Mouse (Mus musculus) embryo, embryonic 11 days (tissue): ENCODE results near the gene Syne3.

Experiments
- DNase-seq: peaks from one replicate; pipeline ENCODE4 v3.0.0-alpha.2; 2015

Syne3 gene

GRCm38 (mm10) chr12:105025271-105025946 lies 15.8 kb upstream of the Syne3 start:
- DNase-seq: peak; percentile 82

GRCm38 (mm10) chr12:105022776-105023175 lies 13.2 kb upstream of the Syne3 start:
- no peak for DNase-seq

GRCm38 (mm10) chr12:105022141-105022540 lies 12.5 kb upstream of the Syne3 start:
- no peak for DNase-seq

GRCm38 (mm10) chr12:105021441-105022069 lies 11.9 kb upstream of the Syne3 start:
- DNase-seq: no peak

- no peak for DNase-seq
These were observed 10.0 kb upstream of the Syne3 start for GRCm38 (mm10) chr12:105019359-105020219.

- no peak for DNase-seq
These were observed 7.0 kb upstream of the Syne3 start for GRCm38 (mm10) chr12:105016639-105017038.

GRCm38 (mm10) chr12:105016199-105016598 lies 6.6 kb upstream of the Syne3 start:
- no peak for DNase-seq

GRCm38 (mm10) chr12:105013065-105013464 lies 3.5 kb upstream of the Syne3 start:
- DNase-seq: no peak

- no peak for DNase-seq
These were observed 2.7 kb upstream of the Syne3 start for GRCm38 (mm10) chr12:105012314-105012713.

- DNase-seq: no peak
These were observed 2.0 kb upstream of the Syne3 start for GRCm38 (mm10) chr12:105011589-105011988.

- DNase-seq: no peak
These were observed 693 bp upstream of the Syne3 start for GRCm38 (mm10) chr12:105010213-105010790.

- DNase-seq: peak; percentile 57
These were observed 844 bp downstream of the Syne3 start for GRCm38 (mm10) chr12:105008752-105009178.

GRCm38 (mm10) chr12:105008150-105008549 lies 1.5 kb downstream of the Syne3 start:
- no peak for DNase-seq

GRCm38 (mm10) chr12:105005715-105005972 lies 4.0 kb downstream of the Syne3 start:
- no peak for DNase-seq

- DNase-seq: no peak
These were observed 4.5 kb downstream of the Syne3 start for GRCm38 (mm10) chr12:105004956-105005714.

GRCm38 (mm10) chr12:105003715-105004114 lies 5.9 kb downstream of the Syne3 start:
- no peak for DNase-seq

GRCm38 (mm10) chr12:105003158-105003557 lies 6.5 kb downstream of the Syne3 start:
- DNase-seq: no peak

- peak; percentile 53 for DNase-seq
These were observed 7.1 kb downstream of the Syne3 start for GRCm38 (mm10) chr12:105002340-105003132.

- no peak for DNase-seq
These were observed 8.3 kb downstream of the Syne3 start for GRCm38 (mm10) chr12:105001317-105001716.

- no peak for DNase-seq
These were observed 8.9 kb downstream of the Syne3 start for GRCm38 (mm10) chr12:105000487-105001283.

- DNase-seq: no peak
These were observed 10.4 kb downstream of the Syne3 start for GRCm38 (mm10) chr12:104999171-104999570.
